Mouse (Mus musculus) stomach, postnatal 0 days (tissue): Measurements from ENCODE around the gene Hrk. TPM values are rescaled to one million over a fixed set of nuclear protein-coding genes. Genes with fewer than 3 reads are reported as not detected.
A peak's percentile ranks its signal among the peaks of the same experiment; 100 is the strongest.

Experiments
- ATAC-seq: fragments of 200-750 bp; cut with Nextera tagmentation; 2 replicates; pipeline ENCODE4 v1.8.0; 2017; ENCODE audit not compliant: low FRiP score, low TSS enrichment
- DNase-seq: peaks from one replicate; pipeline ENCODE4 v3.0.0-alpha.2; 2016; ENCODE audit warnings: low spot score
- H3K27ac ChIP-seq: fragments of 300-500 bp; sonication (generic); replicated peaks from 2 replicates; pipeline ENCODE4 v1.5.1; 2014; ENCODE audit warnings: mild to moderate bottlenecking, control low read depth
- H3K27me3 ChIP-seq: fragments of 300-500 bp; sonication (generic); 2 replicates; pipeline ENCODE4 v1.6.1; 2014; ENCODE audit warnings: low read length; ENCODE audit not compliant: control insufficient read depth, insufficient read depth
- H3K36me3 ChIP-seq: fragments of 300-500 bp; sonication (generic); 2 replicates; pipeline ENCODE4 v1.6.1; 2014; ENCODE audit warnings: low read length, mixed read lengths; ENCODE audit not compliant: control insufficient read depth, insufficient read depth
- H3K4me1 ChIP-seq: fragments of 300-500 bp; sonication (generic); replicated peaks from 2 replicates; pipeline ENCODE4 v1.6.1; 2014; ENCODE audit warnings: antibody characterized with exemption; ENCODE audit not compliant: control insufficient read depth, insufficient read depth
- H3K4me2 ChIP-seq: fragments of 300-500 bp; sonication (generic); replicated peaks from 2 replicates; pipeline ENCODE4 v1.6.1; 2014; ENCODE audit warnings: low read depth, mild to moderate bottlenecking, control low read depth, moderate library complexity
- H3K4me3 ChIP-seq: fragments of 300-500 bp; sonication (generic); 2 replicates; pipeline ENCODE4 v1.5.1; 2014; ENCODE audit warnings: low read depth, low read length, control low read depth
- H3K9ac ChIP-seq: fragments of 300-500 bp; sonication (generic); 2 replicates; pipeline ENCODE4 v1.6.1; 2014; ENCODE audit warnings: mild to moderate bottlenecking, low read length, control low read depth, mixed read lengths
- H3K9me3 ChIP-seq: fragments of 300-500 bp; sonication (generic); 2 replicates; pipeline ENCODE4 v1.6.1; 2016; ENCODE audit warnings: low read length; ENCODE audit not compliant: control insufficient read depth
- CTCF ChIP-seq: IDR thresholded peaks from 2 replicates; pipeline ENCODE4 v1.5.1; 2016; ENCODE audit warnings: antibody characterized with exemption, low read depth, mild to moderate bottlenecking, moderate library complexity
- EP300 ChIP-seq: optimal IDR thresholded peaks from 2 replicates; pipeline ENCODE3; 2016; ENCODE audit warnings: antibody characterized with exemption
- WGBS: fragments of 180-500 bp; shearing (Covaris S2); extraction: QIAGEN DNeasy Blood & Tissue Kit; methylation state at CpG from one replicate; pipeline ENCODE4 v1.1.7; 2014; 5-methylcytosine and 5-hydroxymethylcytosine counted together
- polyA plus RNA-seq: library from polyadenylated mRNA; unstranded; fragments of >200 nt; fragmentation: Nextera tagmentation; extraction: Ambion mirVana; gene quantifications from 2 replicates; pipeline ENCODE4 v1.2.1, GENCODE M21; 2015

Gene Hrk
- polyA plus RNA-seq, 1 experiment from 2014 or later: 0.18 TPM

- Histone ChIP-seq H3K27me3 (no peaks in the 10 kb centered on the region), H3K36me3 (no peaks in the 10 kb centered on the region; the same call in 1 of the 2 replicates), H3K9me3 (no peaks in the 10 kb centered on the region), H3K27ac (no peak overlapping the region), H3K4me2 (no peak overlapping the region), H3K4me3 (no peak overlapping the region), H3K9ac (no peak overlapping the region), H3K4me1 (peaks cover 2% of the 10 kb centered on the region; the same call in 1 of the 2 replicates)
- TF ChIP-seq CTCF (no peak), EP300 (no peak)
- WGBS: 74% methylated on average over 3 of the region's 3 CpGs
- ATAC-seq: no peak
- no peak for DNase-seq
Measured at GRCm38 (mm10) chr5:118149711-118150110, 14.7 kb upstream of the Hrk start.

GRCm38 (mm10) chr5:118154839-118155564 is 9.4 kb upstream of the Hrk start, which contains the start of gene Fbxw8:
Gene Fbxw8, minus strand, starts transcription at chr5:118155464.
- Histone ChIP-seq H3K27ac (peak within 1 kb of the TSS; percentile 83), H3K4me1 (peaks cover 2% of the 10 kb centered on the region; the same call in 1 of the 2 replicates), H3K36me3 (no peaks in the 10 kb centered on the region), H3K4me2 (peak within 1 kb of the TSS; percentile 77), H3K4me3 (peak within 1 kb of the TSS; percentile 92), H3K27me3 (no peaks in the 10 kb centered on the region), H3K9me3 (no peaks in the 10 kb centered on the region), H3K9ac (peak within 1 kb of the TSS; percentile 95)
- WGBS: under 1% methylated on average over 67 of the region's 67 CpGs
- peak; percentile 87 for ATAC-seq
- peak; percentile 90 for DNase-seq
- no peak for TF ChIP-seq EP300
- TF ChIP-seq CTCF: no peak

GRCm38 (mm10) chr5:118155565-118155947 is 8.9 kb upstream of the Hrk start:
- H3K27me3 ChIP-seq: no peaks in the 10 kb centered on the region
- no peaks in the 10 kb centered on the region for H3K36me3 ChIP-seq
- peak overlapping the region; percentile 92 for H3K4me3 ChIP-seq
- ATAC-seq: no peak
- H3K4me2 ChIP-seq: peak overlapping the region; percentile 77
- TF ChIP-seq CTCF: no peak
- no peak for TF ChIP-seq EP300
- no peak for DNase-seq
- peaks cover 2% of the 10 kb centered on the region; the same call in 1 of the 2 replicates for H3K4me1 ChIP-seq
- 19% methylated on average over 9 of the region's 9 CpGs for WGBS
- H3K9ac ChIP-seq: no peak overlapping the region
- no peak overlapping the region for H3K27ac ChIP-seq
- H3K9me3 ChIP-seq: no peaks in the 10 kb centered on the region

DNA sequence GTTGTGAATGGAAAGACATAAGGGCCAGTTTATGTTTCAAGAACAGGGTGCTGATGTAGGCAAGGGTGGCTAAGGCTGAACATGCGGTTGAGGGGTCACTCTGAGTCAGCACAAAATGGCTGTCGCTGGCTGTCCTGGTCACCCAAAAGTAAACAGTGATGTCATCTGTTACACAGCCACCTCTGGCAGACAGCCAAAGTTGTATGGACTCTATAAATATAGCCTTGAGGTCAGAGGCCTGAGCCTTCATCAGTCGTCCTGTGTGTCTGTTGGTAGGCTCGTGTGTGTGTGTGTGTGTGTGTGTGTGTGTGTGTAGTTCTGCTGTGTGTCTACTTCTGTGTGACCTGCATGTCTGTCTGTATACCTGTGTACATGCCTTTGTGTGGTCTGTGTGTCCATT is 7.5 kb upstream of the Hrk start:
- WGBS: 15% methylated on average over 4 of the region's 4 CpGs

DNA sequence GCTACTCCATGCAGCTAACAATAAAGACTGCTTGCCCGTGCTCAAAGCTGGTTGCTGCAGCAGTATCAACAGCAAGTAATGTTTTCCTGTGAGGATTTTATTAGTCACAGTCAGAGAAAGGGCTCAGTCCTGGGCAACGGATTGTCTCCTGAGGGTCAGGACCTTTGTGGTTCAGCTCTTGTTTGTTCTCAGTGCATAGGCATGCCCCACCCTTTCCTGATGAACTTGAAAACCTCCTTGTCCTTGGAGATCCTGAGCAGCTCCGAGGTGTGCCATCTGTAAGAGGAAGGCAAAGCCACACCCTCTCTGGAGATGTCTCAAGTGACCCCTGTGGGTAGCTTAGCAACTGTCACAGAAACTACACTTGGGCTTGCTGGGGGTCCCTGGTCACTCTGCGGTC is 3.8 kb upstream of the Hrk start:
- Histone ChIP-seq H3K4me1 (no peaks in the 10 kb centered on the region), H3K4me3 (no peak overlapping the region), H3K27me3 (no peaks in the 10 kb centered on the region), H3K9ac (no peak overlapping the region), H3K4me2 (no peak overlapping the region), H3K36me3 (no peaks in the 10 kb centered on the region), H3K27ac (no peak overlapping the region), H3K9me3 (no peaks in the 10 kb centered on the region)
- peak; percentile 20 for DNase-seq
- TF ChIP-seq CTCF (no peak), EP300 (no peak)
- peak; percentile 65 for ATAC-seq
- 30% methylated on average over 4 of the region's 4 CpGs for WGBS

More for the DNA sequence above, 7.5 kb upstream of the Hrk start:
- Histone ChIP-seq H3K36me3 (no peaks in the 10 kb centered on the region), H3K9ac (no peak overlapping the region), H3K27ac (no peak overlapping the region), H3K4me3 (no peak overlapping the region), H3K9me3 (no peaks in the 10 kb centered on the region), H3K4me1 (peaks cover 2% of the 10 kb centered on the region; the same call in 1 of the 2 replicates), H3K4me2 (no peak overlapping the region), H3K27me3 (no peaks in the 10 kb centered on the region)
- DNase-seq (peak; percentile 76), ATAC-seq (peak; percentile 78)
- no peak for TF ChIP-seq EP300
- TF ChIP-seq CTCF: no peak

DNA sequence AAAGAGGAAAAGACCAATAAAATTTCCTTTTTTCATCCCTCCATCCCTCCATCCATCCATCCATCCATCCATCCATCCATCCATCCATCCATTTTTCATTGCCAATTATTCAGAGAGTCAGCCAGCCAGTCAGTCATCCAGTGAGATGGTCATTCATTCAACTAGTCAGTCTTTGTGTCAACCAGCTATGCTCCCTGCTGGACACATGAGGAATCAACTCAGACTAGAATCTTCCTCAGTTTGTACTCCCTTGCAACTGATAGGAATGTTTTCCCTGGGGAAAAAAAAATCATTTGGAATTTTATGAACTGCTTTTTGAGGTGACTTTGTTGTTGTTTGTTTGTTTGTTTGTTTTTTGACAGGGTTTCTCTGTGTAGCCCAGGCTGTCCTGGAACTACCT is 1.0 kb downstream of the Hrk start:
- DNase-seq (no peak), ATAC-seq (no peak)
- no peak for TF ChIP-seq EP300
- TF ChIP-seq CTCF: peak; percentile 45
- H3K4me3 ChIP-seq: no peak overlapping the region
- H3K27me3 ChIP-seq: no peaks in the 10 kb centered on the region
- H3K9ac ChIP-seq: no peak overlapping the region
- peaks cover 5% of the 10 kb centered on the region; the same call in 1 of the 2 replicates for H3K4me1 ChIP-seq
- no peak overlapping the region for H3K4me2 ChIP-seq
- no peaks in the 10 kb centered on the region for H3K36me3 ChIP-seq
- H3K27ac ChIP-seq: no peak overlapping the region
- no peaks in the 10 kb centered on the region for H3K9me3 ChIP-seq
